Mouse (Mus musculus): ENCODE measurements around the gene Ddx49. TPM values are rescaled to one million over a fixed set of nuclear protein-coding genes. Genes with fewer than 3 reads are reported as not detected.

Ddx49 gene
- polyA plus RNA-seq, 1 experiment from 2014 or later, result 28.9 TPM

DNA sequence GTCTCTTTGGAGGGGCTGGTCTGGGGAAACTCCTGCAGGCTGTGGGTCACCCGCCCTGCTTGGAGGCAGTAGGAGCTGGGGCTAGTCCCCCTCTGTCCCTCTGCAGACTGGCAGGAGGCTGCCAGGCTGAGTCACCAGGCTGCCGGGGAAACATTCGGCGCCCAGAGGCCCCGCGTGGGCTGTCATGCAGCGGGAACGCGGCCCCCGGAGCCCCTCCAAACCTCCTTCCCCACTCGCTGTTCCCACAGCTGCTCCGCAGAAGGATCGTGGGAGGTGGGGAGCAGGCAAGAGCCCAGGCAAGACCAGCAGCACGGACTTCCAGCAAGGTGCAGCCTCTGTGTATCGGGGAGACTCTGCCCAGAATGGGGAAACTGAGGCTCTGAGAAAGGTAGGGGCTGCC, 24.1 kb downstream of the Ddx49 start:
- WGBS, result 54% methylated on average over 15 of the region's 15 CpGs
- Histone ChIP-seq H3K27me3 (ENCODE audit: control insufficient read depth, insufficient read depth, low read length) (no peaks in the 10 kb centered on the region), H3K27ac (replicated peaks in 1 of 2; ENCODE audit: control insufficient read depth in 1 of 2, insufficient read depth in 1 of 2, low read depth in 2 of 2, low read length in 2 of 2) (0 out of 4 replicates have a peak overlapping the region, but pooled peaks of 1 of the 2 experiments have one; percentile 14), H3K36me3 (ENCODE audit: control insufficient read depth, insufficient read depth, low read length) (no peaks in the 10 kb centered on the region), H3K4me1 (ENCODE audit: control insufficient read depth in 2 of 2, insufficient read depth in 2 of 2, low read length in 2 of 2) (peaks cover 24 to 28% of the 10 kb centered on the region in 2 experiments), H3K4me3 (ENCODE audit: control insufficient read depth in 1 of 2, insufficient read depth in 1 of 2, low read depth in 1 of 2, low read length in 2 of 2) (no peak overlapping the region), H3K4me2 (ENCODE audit: low read length) (no peak overlapping the region), H3K9me3 (ENCODE audit: control insufficient read depth, low read length) (no peaks in the 10 kb centered on the region), H3K9ac (ENCODE audit: low read length) (no peak overlapping the region)
- ATAC-seq (ENCODE audit: insufficient number of reproducible peaks, insufficient read depth, low FRiP score, low read depth), result no peak

DNA sequence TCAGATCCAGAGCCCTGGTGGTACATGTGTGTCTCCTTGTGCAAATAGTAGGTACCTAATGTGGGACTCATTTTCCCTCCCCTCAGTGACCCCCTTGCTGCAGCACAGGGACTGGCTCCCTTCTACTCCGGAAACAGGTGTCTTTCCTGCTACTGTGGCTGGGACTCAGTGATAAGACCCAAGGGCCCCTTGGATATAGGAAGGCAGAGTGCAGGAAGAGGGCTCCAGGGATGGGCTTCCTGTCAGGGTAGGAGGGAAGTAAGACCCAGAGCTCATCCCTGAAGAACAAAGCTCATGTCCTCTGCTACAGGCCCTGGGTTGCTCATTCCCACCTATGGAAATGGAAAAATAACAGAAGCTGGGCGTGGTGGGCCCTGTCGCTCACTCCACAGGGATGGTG, 25.8 kb downstream of the Ddx49 start:
- Histone ChIP-seq H3K4me2 (ENCODE audit: low read length) (no peak overlapping the region), H3K36me3 (ENCODE audit: control insufficient read depth, insufficient read depth, low read length) (no peaks in the 10 kb centered on the region), H3K9ac (ENCODE audit: low read length) (no peak overlapping the region), H3K27ac (replicated peaks in 1 of 2; ENCODE audit: control insufficient read depth in 1 of 2, insufficient read depth in 1 of 2, low read depth in 2 of 2, low read length in 2 of 2) (peak overlapping the region; percentile 61 to 70), H3K9me3 (ENCODE audit: control insufficient read depth, low read length) (no peaks in the 10 kb centered on the region), H3K4me3 (ENCODE audit: control insufficient read depth in 1 of 2, insufficient read depth in 1 of 2, low read depth in 1 of 2, low read length in 2 of 2) (no peak overlapping the region), H3K4me1 (ENCODE audit: control insufficient read depth in 2 of 2, insufficient read depth in 2 of 2, low read length in 2 of 2) (peaks cover 21 to 23% of the 10 kb centered on the region in 2 experiments), H3K27me3 (ENCODE audit: control insufficient read depth, insufficient read depth, low read length) (no peaks in the 10 kb centered on the region)
- WGBS, result 63% methylated on average over 3 of the region's 3 CpGs
- peak; percentile 65 for ATAC-seq (ENCODE audit: insufficient number of reproducible peaks, insufficient read depth, low FRiP score, low read depth)

DNA sequence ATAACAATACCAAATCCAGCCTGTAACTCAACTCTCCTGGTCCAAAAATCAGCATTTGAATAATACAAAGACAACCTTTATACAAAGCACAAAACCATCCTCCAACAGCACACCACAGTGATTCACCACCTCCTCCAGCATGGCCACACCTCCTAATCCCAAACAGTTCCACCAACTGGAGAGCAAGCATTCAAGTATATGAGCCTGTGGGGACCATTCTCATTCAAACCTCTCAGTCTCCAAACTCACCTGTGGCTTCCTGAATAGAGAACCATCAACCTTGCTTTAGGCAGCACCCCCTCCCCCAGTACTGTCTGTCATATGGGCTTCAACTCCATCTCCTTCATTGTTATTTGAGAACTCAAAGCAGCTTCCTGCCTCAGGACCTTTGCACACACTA, 27.9 kb downstream of the Ddx49 start:
- Histone ChIP-seq H3K36me3 (ENCODE audit: control insufficient read depth, insufficient read depth, low read length) (no peaks in the 10 kb centered on the region), H3K27ac (replicated peaks in 1 of 2; ENCODE audit: control insufficient read depth in 1 of 2, insufficient read depth in 1 of 2, low read depth in 2 of 2, low read length in 2 of 2) (no peak overlapping the region), H3K9me3 (ENCODE audit: control insufficient read depth, low read length) (no peaks in the 10 kb centered on the region), H3K4me3 (ENCODE audit: control insufficient read depth in 1 of 2, insufficient read depth in 1 of 2, low read depth in 1 of 2, low read length in 2 of 2) (no peak overlapping the region), H3K27me3 (ENCODE audit: control insufficient read depth, insufficient read depth, low read length) (no peaks in the 10 kb centered on the region), H3K4me2 (ENCODE audit: low read length) (no peak overlapping the region), H3K9ac (ENCODE audit: low read length) (no peak overlapping the region), H3K4me1 (ENCODE audit: control insufficient read depth in 2 of 2, insufficient read depth in 2 of 2, low read length in 2 of 2) (peaks cover 13 to 16% of the 10 kb centered on the region in 2 experiments)
- ATAC-seq (ENCODE audit: insufficient number of reproducible peaks, insufficient read depth, low FRiP score, low read depth), result no peak

DNA sequence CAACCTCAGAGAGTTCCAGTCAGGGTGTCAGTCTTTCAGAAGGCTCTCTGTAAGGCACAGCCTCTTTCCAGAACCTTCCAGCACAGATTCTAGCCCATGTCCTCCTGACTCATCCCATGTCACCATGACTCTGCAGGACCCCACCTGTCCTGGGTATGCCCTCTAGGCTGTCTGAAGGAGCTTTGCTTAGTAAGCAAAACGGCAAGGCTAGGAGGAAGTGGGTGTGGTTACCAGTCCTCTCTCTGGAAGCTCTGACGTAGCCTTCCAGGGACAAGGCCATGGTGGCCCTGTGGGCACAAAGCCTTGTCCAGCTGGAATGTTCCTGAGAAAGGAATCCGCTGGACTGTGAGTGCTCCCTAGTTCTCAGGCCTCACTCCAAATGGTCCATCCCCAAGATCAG, 29.3 kb downstream of the Ddx49 start:
- no peak overlapping the region for H3K27ac ChIP-seq (replicated peaks in 1 of 2; ENCODE audit: control insufficient read depth in 1 of 2, insufficient read depth in 1 of 2, low read depth in 2 of 2, low read length in 2 of 2)
- H3K4me1 ChIP-seq (ENCODE audit: control insufficient read depth in 2 of 2, insufficient read depth in 2 of 2, low read length in 2 of 2), result peaks cover 7 to 10% of the 10 kb centered on the region in 2 experiments; a peak in 2 of 4 replicates
- H3K4me2 ChIP-seq (ENCODE audit: low read length), result no peak overlapping the region
- H3K9ac ChIP-seq (ENCODE audit: low read length), result no peak overlapping the region
- no peak overlapping the region for H3K4me3 ChIP-seq (ENCODE audit: control insufficient read depth in 1 of 2, insufficient read depth in 1 of 2, low read depth in 1 of 2, low read length in 2 of 2)
- H3K36me3 ChIP-seq (ENCODE audit: control insufficient read depth, insufficient read depth, low read length), result no peaks in the 10 kb centered on the region
- WGBS, result 47% methylated on average over 3 of the region's 3 CpGs
- no peaks in the 10 kb centered on the region for H3K9me3 ChIP-seq (ENCODE audit: control insufficient read depth, low read length)
- no peaks in the 10 kb centered on the region for H3K27me3 ChIP-seq (ENCODE audit: control insufficient read depth, insufficient read depth, low read length)
- no peak for ATAC-seq (ENCODE audit: insufficient number of reproducible peaks, insufficient read depth, low FRiP score, low read depth)

DNA sequence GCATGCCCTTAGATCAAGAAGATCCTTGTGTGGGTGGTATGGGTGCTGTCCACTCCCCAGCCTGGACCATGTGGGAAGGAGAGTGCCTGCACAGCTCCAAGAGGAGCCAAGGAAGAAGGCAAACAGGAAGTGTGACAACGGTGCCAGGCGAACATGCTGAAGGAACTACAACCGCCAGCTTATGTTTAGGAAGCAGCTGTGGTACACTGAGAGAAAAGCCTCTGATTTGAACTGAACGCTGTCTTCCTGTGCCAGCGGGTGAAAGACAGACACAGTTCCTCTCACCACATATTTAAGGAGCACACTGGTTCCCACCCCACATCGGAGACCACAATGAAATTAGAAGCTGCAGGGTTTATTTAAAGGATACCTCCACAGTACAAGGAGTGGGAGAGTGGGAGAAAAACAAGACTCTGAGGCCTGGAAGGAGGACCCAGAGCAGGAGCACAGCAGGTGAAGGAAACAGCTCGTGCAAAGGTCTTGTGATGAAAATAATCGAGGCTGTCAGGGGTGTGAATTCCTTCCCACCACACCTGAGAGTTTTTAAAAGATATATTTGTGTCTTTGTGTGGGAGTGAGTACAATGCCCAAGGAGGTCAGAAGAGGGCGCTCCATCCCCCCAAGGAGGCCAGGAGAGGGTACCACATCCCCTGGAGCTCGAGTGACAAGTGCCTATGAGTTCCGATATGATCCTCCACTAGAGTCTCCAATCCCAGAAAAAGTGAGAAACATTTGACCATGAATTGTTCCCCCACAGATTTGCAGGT, 33.3 kb downstream of the Ddx49 start:
- no peaks in the 10 kb centered on the region for H3K27me3 ChIP-seq (ENCODE audit: control insufficient read depth, insufficient read depth, low read length)
- no peak overlapping the region for H3K4me2 ChIP-seq (ENCODE audit: low read length)
- peaks cover 4 to 7% of the 10 kb centered on the region in 2 experiments; a peak in 2 of 4 replicates for H3K4me1 ChIP-seq (ENCODE audit: control insufficient read depth in 2 of 2, insufficient read depth in 2 of 2, low read length in 2 of 2)
- H3K9ac ChIP-seq (ENCODE audit: low read length), result no peak overlapping the region
- peaks cover 14% of the 10 kb centered on the region for H3K36me3 ChIP-seq (ENCODE audit: control insufficient read depth, insufficient read depth, low read length)
- no peaks in the 10 kb centered on the region for H3K9me3 ChIP-seq (ENCODE audit: control insufficient read depth, low read length)
- no peak overlapping the region for H3K27ac ChIP-seq (replicated peaks in 1 of 2; ENCODE audit: control insufficient read depth in 1 of 2, insufficient read depth in 1 of 2, low read depth in 2 of 2, low read length in 2 of 2)
- H3K4me3 ChIP-seq (ENCODE audit: control insufficient read depth in 1 of 2, insufficient read depth in 1 of 2, low read depth in 1 of 2, low read length in 2 of 2), result no peak overlapping the region
- ATAC-seq (ENCODE audit: insufficient number of reproducible peaks, insufficient read depth, low FRiP score, low read depth), result no peak
- WGBS, result 51% methylated on average over 11 of the region's 11 CpGs

DNA sequence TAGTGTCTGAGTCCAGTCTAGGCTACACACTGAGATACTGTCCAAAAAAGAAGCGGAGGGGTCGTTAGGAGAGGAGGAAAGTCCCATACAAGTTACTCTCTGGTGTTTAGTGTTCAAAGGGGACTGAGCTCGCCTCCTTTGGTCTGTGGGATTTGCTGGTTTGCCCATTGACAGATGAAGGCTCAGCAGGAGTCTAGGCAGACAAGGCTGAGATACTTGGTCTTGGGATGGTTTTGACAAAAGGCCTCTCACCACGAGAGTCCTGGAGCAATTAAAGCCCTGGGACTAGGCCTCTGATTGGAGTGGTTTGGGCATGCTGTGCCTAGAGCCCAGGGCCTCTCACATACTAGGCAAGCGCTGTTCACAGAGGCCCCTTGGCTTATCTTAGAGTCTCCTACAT, 34.0 kb downstream of the Ddx49 start:
- ATAC-seq (ENCODE audit: insufficient number of reproducible peaks, insufficient read depth, low FRiP score, low read depth), result no peak
- H3K4me2 ChIP-seq (ENCODE audit: low read length), result no peak overlapping the region
- 60% methylated on average over 5 of the region's 5 CpGs for WGBS
- H3K27ac ChIP-seq (replicated peaks in 1 of 2; ENCODE audit: control insufficient read depth in 1 of 2, insufficient read depth in 1 of 2, low read depth in 2 of 2, low read length in 2 of 2), result no peak overlapping the region
- peaks cover 21% of the 10 kb centered on the region for H3K36me3 ChIP-seq (ENCODE audit: control insufficient read depth, insufficient read depth, low read length)
- no peaks in the 10 kb centered on the region for H3K27me3 ChIP-seq (ENCODE audit: control insufficient read depth, insufficient read depth, low read length)
- no peak overlapping the region for H3K4me3 ChIP-seq (ENCODE audit: control insufficient read depth in 1 of 2, insufficient read depth in 1 of 2, low read depth in 1 of 2, low read length in 2 of 2)
- H3K9ac ChIP-seq (ENCODE audit: low read length), result no peak overlapping the region
- H3K4me1 ChIP-seq (ENCODE audit: control insufficient read depth in 2 of 2, insufficient read depth in 2 of 2, low read length in 2 of 2), result peaks cover 4 to 7% of the 10 kb centered on the region in 2 experiments; a peak in 2 of 4 replicates
- no peaks in the 10 kb centered on the region for H3K9me3 ChIP-seq (ENCODE audit: control insufficient read depth, low read length)

DNA sequence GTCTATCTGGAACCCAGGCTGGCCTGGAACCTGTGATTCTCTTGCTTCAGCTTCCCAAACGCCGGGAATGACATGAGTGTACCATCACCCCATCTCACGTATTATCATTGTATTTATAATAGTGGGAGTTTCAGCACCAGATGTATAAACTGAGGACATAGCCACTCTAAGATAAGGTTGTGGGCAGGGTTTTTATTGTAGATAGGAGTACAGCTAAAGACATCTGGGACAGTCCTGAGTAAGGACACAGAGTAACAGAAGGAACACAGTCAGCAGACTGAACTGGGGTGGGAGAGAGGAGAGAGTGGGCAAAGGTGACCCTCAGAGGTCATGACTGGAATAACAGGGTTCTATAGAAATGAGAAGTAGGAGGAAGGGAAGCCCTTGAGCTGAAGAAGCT, 34.6 kb downstream of the Ddx49 start:
- WGBS, result 74% methylated on average over 3 of the region's 3 CpGs
- Histone ChIP-seq H3K4me1 (ENCODE audit: control insufficient read depth in 2 of 2, insufficient read depth in 2 of 2, low read length in 2 of 2) (peaks cover 4 to 7% of the 10 kb centered on the region in 2 experiments; a peak in 2 of 4 replicates), H3K36me3 (ENCODE audit: control insufficient read depth, insufficient read depth, low read length) (peaks cover 27% of the 10 kb centered on the region), H3K9me3 (ENCODE audit: control insufficient read depth, low read length) (no peaks in the 10 kb centered on the region), H3K4me2 (ENCODE audit: low read length) (no peak overlapping the region), H3K27me3 (ENCODE audit: control insufficient read depth, insufficient read depth, low read length) (no peaks in the 10 kb centered on the region), H3K27ac (replicated peaks in 1 of 2; ENCODE audit: control insufficient read depth in 1 of 2, insufficient read depth in 1 of 2, low read depth in 2 of 2, low read length in 2 of 2) (no peak overlapping the region), H3K4me3 (ENCODE audit: control insufficient read depth in 1 of 2, insufficient read depth in 1 of 2, low read depth in 1 of 2, low read length in 2 of 2) (no peak overlapping the region), H3K9ac (ENCODE audit: low read length) (no peak overlapping the region)
- ATAC-seq (ENCODE audit: insufficient number of reproducible peaks, insufficient read depth, low FRiP score, low read depth), result no peak

DNA sequence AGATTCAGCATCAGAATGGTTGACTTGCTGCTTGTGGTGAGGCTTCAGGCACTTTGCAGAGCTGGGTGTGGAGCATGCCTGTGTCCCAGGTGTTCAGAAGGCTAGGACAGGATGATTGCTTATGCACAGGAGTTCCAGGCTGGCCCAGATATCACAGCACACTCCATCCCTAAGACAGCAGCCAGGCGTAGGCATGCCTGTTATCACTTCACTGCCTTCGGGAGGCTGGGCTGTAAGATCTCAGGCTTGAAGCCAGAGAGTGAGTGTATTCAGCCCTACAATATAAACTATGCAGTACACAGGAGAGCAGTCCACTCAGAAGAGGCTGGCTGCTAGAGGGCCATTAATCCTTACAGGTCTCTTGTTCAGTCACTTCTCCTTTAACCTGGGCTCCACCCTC, 43.2 kb downstream of the Ddx49 start:
- Histone ChIP-seq H3K4me3 (ENCODE audit: control insufficient read depth in 1 of 2, insufficient read depth in 1 of 2, low read depth in 1 of 2, low read length in 2 of 2) (no peak overlapping the region), H3K36me3 (ENCODE audit: control insufficient read depth, insufficient read depth, low read length) (peaks cover 100% of the 10 kb centered on the region), H3K4me1 (ENCODE audit: control insufficient read depth in 2 of 2, insufficient read depth in 2 of 2, low read length in 2 of 2) (peaks cover 3 to 9% of the 10 kb centered on the region in 2 experiments), H3K9me3 (ENCODE audit: control insufficient read depth, low read length) (no peaks in the 10 kb centered on the region), H3K9ac (ENCODE audit: low read length) (no peak overlapping the region), H3K27me3 (ENCODE audit: control insufficient read depth, insufficient read depth, low read length) (no peaks in the 10 kb centered on the region), H3K4me2 (ENCODE audit: low read length) (no peak overlapping the region), H3K27ac (replicated peaks in 1 of 2; ENCODE audit: control insufficient read depth in 1 of 2, insufficient read depth in 1 of 2, low read depth in 2 of 2, low read length in 2 of 2) (peak overlapping the region; percentile 2 to 67; a peak in 3 of 4 replicates)
- WGBS, result 10% methylated on average over 2 of the region's 2 CpGs
- ATAC-seq (ENCODE audit: insufficient number of reproducible peaks, insufficient read depth, low FRiP score, low read depth), result no peak
